Mouse (Mus musculus): ENCODE data around the gene Clec4g.

DNA sequence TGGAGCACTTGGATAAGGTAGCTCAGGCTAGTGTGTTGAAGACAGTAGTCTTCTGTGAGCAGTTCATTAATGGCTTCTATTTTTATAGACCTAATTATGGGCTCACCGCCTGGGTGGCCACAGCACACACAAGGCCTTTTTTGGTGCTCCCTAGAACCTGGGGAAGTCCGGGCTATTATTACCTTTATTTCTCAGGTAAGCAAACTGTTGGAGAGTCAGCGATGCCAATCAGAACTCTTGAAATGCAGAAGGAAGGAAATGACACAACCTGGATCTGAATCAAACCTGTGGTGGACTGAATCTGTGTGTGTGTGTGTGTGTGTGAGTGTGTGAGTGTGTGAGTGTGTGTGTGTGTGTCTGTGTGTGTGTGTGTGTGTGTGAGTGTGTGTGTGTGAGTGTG, 26.3 kb downstream of the Clec4g start, which contains the start of gene Fcer2a:
- no peak for TF ChIP-seq CTCF (IDR thresholded peaks at IDR 0.05)
- no peak for TF ChIP-seq POLR2A (IDR thresholded peaks at IDR 0.05; ENCODE audit: insufficient read depth, low read depth, low read length)

Measured in heart, adult 2 months (tissue).